Mouse (Mus musculus) v-Abl transformed pro-B cells (cell line): ENCODE results near the gene Kalrn.

ENCODE experiments used
- in situ Hi-C, 2 experiments: fragments of 400-800 bp; cut with MboI; formaldehyde crosslinking; loops; one replicate each; pipeline ENCODE4 v1.15.1; 2025; ENCODE audit not compliant: unreplicated experiment in 2 of 2

Kalrn gene

DNA sequence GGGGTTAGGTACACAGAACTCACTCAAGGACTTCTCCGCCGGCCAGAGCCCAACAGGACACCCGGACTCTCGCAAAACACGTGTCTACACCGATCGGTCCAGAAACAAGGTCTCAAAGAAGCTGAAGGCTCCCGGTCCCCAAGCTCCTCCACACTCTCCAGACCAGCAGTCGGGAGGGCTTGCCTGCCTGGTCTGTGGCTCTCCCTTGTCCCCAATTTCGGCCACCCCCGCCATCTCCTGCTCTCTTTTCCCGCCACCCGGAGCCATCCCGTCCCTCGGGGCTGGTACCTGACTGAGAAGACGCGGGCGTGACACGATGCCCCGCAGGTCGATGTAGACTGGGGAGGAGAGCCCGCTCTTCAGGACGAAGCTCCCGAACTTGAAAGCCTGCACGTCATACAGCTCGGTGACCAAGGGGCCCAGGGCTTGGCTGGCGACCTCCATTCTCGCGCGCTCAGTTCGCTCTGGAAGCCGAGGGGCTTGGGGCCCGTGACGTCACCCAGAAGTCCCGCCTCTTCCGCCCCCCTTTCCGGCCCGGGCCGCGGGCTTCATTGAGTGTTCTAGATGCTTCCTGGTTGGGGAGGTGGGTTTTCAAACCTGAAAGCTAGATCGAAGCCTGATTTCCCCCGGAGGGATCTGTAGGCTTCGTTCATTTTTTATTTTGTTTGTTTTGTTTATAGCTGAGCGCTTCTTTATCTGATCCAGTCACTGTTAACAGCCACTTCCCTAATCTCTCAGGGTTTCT lies 606.6 kb downstream of the Kalrn start, which contains the start of gene Umps:
Gene Umps, minus strand, starts transcription at position 501 of the 745 bp plus-strand sequence.
- in situ Hi-C loops, result loop anchor here (25.0 kb wide), 2 partner anchors 779 to 929 kb away; partner anchors contain the start of gene Osbpl11 (in 1 of the 2)

- in situ Hi-C loops, result loop anchor here (25.0 kb wide), 2 partner anchors 779 to 929 kb away; partner anchors contain the start of gene Osbpl11 (in 1 of the 2)
Measured at GRCm38 (mm10) chr16:33965878-33966537, 607.3 kb downstream of the Kalrn start.

- in situ Hi-C loops, result loop anchor here (25.0 kb wide), 2 partner anchors 776 to 926 kb away; partner anchors contain the start of gene Osbpl11 (in 1 of the 2)
Measured at GRCm38 (mm10) chr16:33963509-33963908, 609.8 kb downstream of the Kalrn start.

DNA sequence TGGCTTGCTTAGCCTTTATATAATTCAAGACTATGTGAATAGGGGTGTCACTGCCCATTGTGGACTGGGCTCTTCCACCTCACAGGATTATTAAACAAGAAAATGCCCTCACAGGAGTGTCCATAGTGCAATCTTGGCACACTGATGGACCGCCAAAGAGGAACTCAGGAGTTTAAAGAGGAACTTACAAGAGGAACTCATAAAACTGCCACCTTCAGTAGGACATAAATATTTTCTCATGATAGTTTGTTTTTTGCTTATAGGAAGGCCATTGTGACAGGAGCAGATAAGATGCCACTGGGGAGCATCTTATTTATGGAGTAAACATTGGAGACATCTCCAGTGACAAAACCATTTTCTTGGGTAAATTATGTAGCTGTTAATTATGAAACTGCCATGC lies 618.5 kb downstream of the Kalrn start:
- in situ Hi-C loops, result loop anchor here (5.0 to 25.0 kb wide), 7 partner anchors 127 to 917 kb away; partner anchors contain the start of genes Itgb5 (in 1 of the 2) and Osbpl11 (in 1 of the 2)

DNA sequence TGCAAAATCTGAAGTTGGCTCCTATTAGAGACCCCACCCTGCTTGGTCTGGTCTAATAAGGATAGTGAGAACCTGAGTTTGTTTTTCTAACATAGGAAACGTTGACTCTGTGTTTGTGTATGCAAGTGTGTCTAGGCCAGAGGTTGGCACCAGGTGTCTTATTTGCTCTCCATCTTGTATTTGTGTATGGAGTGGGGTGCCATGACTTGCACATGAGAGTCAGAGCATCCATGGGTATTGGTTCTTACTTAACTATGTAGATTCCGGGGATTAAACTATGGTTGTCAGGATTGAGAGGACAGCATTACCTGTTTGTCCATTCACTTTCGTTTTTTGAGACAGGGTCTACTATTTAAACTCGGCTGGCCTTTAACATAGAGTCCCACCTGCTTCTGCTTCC lies 620.3 kb downstream of the Kalrn start:
- in situ Hi-C loops, result loop anchor here (5.0 to 25.0 kb wide), 5 partner anchors 126 to 916 kb away; partner anchors contain the start of genes Itgb5 (in 1 of the 2) and Osbpl11 (in 1 of the 2)

- in situ Hi-C loops, result loop anchor here (5.0 to 25.0 kb wide), 5 partner anchors 124 to 914 kb away; partner anchors contain the start of genes Itgb5 (in 1 of the 2) and Osbpl11 (in 1 of the 2)
Measured at GRCm38 (mm10) chr16:33950830-33951229, 622.5 kb downstream of the Kalrn start.

- in situ Hi-C loops, result loop anchor here (5.0 to 25.0 kb wide), 5 partner anchors 123 to 913 kb away; partner anchors contain the start of genes Itgb5 (in 1 of the 2) and Osbpl11 (in 1 of the 2)
Measured at GRCm38 (mm10) chr16:33950386-33950785, 622.9 kb downstream of the Kalrn start.

DNA sequence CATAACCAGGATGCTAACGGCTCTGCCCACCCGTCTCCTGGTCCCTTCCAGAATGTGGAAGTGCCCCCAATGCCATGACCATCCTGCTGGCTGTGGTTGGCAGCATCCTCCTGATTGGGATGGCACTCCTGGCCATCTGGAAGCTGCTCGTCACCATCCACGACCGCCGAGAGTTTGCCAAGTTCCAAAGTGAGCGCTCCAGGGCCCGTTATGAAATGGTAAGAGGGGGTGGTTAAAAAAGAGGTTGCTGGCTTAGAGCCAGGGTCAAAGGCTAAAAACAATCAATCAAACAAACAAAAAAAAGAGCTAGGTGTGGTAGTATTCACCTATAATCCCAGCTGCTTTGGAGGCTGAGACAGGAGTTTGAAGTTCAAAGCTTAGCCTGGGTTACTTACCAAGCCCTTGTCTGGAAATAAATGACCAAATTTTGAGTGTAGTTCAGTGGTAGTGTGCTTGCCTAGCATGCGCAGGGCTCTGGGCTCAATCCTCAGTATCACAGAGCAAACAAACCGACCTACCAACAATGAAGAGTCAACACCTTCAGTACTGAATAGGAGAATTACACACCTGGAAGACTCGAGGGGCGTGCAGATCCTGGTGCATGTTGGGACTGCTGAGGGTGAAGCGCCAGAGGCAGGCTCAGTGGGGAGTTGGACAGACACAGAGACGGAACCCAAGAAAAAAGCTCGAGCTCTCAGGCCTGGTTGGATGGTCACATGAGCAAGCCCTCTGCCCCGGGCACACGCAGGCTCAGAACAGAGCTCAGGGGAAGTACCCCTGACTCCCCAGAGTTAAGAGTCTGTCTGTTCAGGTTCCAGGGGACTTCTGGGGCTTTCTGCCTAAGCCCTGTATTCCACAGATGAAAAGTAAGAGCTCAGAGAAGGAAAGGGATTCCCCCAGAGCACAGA lies 625.4 kb downstream of the Kalrn start:
- in situ Hi-C loops, result loop anchor here in 1 of 2 experiments (10.0 kb wide), 2 partner anchors 123 to 643 kb away; partner anchors contain the start of gene Itgb5

DNA sequence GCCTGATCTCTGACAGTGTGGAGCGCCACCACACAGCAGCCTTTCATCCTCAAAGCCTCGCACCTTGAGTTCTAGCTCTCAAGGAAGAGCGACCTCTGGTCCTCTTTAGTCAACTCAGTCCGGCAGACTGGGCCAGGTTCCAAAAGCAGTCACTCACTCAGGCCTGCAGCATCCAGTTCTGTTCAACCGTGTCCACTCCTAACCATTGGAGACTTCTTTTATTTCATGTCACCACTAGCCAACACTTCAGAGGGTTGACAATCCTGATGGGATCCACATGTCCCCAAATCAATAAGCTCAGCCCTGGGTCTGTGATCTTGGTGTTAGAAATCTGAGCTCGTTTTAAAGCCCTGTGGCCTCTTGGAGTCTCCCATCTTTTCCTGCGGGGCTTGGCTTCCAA lies 627.3 kb downstream of the Kalrn start:
- in situ Hi-C loops, result loop anchor here in 1 of 2 experiments (10.0 kb wide), 2 partner anchors 121 to 641 kb away; partner anchors contain the start of gene Itgb5

GRCm38 (mm10) chr16:33944772-33945171 lies 628.6 kb downstream of the Kalrn start:
- in situ Hi-C loops, result loop anchor here in 1 of 2 experiments (10.0 kb wide), 2 partner anchors 120 to 640 kb away; partner anchors contain the start of gene Itgb5

DNA sequence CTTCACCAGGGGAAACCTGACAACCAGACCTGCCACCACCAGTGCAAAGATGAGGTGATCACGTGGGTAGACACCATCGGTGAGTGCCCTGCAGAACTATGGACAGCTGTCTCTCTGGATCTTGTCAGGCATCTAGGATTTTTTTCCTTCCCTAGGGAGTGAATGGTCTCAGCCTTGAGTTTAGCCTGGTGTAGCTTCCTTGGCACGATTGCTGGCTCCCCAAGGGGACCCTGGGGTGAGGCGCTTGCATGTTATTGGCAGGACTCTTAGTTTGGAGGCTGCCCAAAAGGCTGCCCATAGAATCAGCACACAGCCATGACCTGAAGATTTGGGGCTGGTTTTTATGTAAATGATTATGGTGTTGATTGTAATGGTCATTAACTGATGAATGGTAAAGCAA lies 629.2 kb downstream of the Kalrn start:
- in situ Hi-C loops, result loop anchor here in 1 of 2 experiments (10.0 kb wide), 2 partner anchors 119 to 639 kb away; partner anchors contain the start of gene Itgb5

DNA sequence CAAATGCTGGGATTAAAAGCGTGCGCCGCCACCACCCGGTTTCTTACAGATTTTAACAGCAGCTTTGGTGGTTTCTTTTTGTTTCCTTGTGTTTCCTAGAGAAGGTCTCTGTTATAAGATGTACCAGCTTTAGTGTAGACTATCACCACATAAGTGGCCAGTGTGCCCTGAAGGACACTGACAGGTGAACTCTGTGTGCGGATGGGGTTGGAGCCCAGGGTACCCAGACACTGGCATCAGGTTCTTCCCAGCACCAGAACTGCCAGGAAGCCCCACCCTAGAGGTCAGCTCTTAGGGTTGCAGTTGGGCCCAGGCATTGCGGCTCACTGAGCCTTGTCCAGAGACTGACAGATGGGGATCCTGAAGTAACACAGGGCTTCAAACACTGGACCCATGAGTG lies 629.9 kb downstream of the Kalrn start:
- in situ Hi-C loops, result loop anchor here in 1 of 2 experiments (10.0 kb wide), 2 partner anchors 119 to 639 kb away; partner anchors contain the start of gene Itgb5

- in situ Hi-C loops, result loop anchor here in 1 of 2 experiments (10.0 kb wide), 2 partner anchors 118 to 638 kb away; partner anchors contain the start of gene Itgb5
Measured at GRCm38 (mm10) chr16:33942341-33942740, 631.0 kb downstream of the Kalrn start.

DNA sequence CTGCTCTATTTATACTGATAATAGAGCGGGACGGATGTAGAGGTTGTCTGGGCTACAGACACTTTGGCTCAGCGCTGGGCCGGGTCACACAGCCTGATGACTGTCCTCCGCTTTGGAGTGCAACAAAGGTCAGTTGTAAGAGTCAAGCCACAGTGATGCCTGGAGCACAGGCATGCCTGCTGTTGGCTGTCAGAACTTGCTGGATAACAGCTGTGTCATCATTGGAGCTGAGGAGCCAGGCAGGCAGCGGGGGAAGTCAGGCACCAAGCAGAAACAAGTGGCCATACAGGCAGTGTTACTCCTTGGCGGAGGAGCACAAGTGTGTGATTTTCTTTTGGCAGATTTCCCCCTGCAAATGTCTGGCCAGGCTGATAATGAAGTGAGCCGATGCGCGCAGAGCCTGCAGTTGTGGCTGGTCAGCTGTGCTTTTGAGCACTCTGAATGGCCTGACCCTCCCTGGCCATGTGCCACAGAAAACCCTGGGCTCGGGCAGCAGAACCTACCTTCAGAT lies 632.0 kb downstream of the Kalrn start:
- in situ Hi-C loops, result loop anchor here in 1 of 2 experiments (10.0 kb wide), 2 partner anchors 117 to 637 kb away; partner anchors contain the start of gene Itgb5

GRCm38 (mm10) chr16:33940095-33940494 lies 633.2 kb downstream of the Kalrn start:
- in situ Hi-C loops, result loop anchor here in 1 of 2 experiments (10.0 kb wide), 2 partner anchors 115 to 635 kb away; partner anchors contain the start of gene Itgb5

DNA sequence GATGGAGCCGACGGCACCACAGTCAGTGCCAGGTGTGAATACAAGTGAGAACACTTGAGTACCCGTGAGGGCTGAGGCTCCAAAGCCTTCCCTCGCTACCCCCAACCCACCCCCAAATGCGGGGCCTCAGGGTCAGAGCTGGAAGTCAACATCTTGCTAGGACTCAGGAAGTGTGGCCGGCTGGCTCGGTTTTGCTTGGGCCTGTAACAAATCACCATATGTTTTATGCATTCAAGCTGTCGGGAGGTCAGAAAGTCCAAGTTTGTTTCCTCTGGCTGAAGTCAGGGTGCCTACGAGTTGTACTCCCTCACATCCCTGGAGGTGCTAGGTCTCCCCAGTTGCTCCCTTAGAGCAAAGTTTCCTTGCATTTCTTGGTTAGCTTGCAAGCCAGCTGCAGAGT lies 633.7 kb downstream of the Kalrn start:
- in situ Hi-C loops, result loop anchor here in 1 of 2 experiments (10.0 kb wide), 2 partner anchors 115 to 635 kb away; partner anchors contain the start of gene Itgb5

DNA sequence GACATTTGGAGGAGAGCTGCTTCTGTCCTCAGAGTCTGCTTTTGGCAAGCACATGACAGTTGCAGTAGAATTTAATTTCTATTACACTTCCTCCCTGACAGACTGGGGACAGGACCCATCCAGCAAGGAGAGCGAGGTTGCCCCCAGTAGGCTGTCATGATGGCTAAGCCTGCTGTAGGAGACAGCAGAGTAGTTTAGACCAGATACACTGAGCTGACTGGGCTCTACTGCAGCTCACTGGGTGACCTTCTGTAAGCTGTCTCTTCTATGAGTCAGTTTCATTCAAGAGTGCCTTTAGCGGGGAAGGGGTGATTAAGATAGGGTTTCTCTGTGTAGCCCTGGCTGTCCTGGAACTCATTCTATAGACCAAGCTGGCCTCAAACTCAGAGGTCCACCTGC lies 634.2 kb downstream of the Kalrn start:
- in situ Hi-C loops, result no loop called here

DNA sequence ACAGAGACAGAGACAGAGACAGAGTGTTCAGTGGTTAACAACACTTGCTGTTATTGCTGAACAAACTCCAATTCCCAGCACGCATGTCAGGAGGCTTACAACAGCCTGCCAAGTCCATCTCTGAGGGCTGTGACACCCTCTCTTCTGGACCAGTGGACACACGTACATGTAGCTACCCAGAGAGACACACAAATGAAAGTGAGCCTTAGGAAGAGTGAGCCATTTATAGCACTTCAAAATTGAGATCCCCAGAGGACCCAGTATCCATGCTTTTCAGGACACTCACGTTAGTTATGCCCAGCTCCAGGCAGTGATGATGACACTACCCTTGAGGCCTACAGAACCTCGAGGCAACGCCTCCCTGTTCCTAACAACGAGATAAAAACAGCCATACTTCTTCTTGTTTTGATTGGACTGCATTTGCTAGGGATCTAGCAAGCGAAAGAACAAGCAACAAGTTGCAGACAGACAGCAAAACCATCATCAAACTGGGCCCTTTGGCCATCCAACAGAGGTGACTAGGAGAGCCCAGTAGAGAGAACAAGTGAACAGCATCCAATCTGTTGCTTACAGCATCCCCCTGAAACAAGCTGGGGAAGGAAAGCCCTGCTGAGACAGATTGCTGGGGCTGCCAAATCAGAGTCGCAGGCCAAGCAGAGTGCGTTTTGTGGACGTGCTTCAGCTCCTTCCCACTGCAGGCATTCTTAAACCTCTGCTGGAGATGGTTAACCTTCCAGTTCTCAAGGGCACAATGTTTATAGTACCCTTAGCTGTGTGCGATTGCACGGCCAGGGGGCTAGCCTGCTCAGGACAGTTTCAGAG lies 634.8 kb downstream of the Kalrn start:
- in situ Hi-C loops, result no loop called here
